Comparison of ENCODE assay signal across 21 mouse cellular contexts in the genomic region with DNA sequence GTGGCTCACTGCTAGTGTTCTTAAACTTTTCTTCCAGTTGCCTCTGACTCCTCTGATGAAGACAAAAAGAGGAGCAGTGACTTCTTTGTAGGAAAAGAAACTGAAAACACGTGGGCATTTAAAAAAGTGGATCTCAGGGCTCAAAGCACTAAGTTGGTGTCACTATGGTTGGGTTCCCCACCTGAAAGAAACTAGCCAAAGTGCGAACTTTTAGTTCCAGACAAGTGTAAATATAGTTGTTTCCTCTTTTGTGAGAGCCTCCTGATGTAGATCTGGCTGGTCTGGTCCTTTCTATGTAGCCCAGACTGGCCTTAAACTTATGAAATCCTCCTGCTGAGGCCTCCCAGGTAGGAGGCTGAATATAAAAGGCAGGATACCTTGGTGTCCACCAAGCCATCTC.
"Had no signal": no experiment of that assay in that cellular context is flagged by ENCODE, and none has a peak within 500 bp of the region (broad histone marks: within the 10 kb centered on the region; RNA-seq: fewer than 3 reads in every experiment).

No protein-coding gene starts in this region.

- H3K27me3 ChIP-seq: midbrain, embryonic 12.5 days; neural tube, embryonic 15.5 days; stomach, embryonic 15.5 days had no signal

- H3K27ac ChIP-seq: midbrain, embryonic 10.5 days; midbrain, embryonic 12.5 days; neural tube, embryonic 13.5 days; neural tube, embryonic 15.5 days; stomach, embryonic 15.5 days; stomach, postnatal 0 days had no signal

- ATAC-seq: midbrain, embryonic 16.5 days had no signal

- H3K9me3 ChIP-seq: midbrain, embryonic 10.5 days; midbrain, embryonic 12.5 days; neural tube, embryonic 13.5 days; neural tube, embryonic 15.5 days; stomach, embryonic 15.5 days had no signal

- H3K4me1 ChIP-seq: stomach, embryonic 15.5 days had no signal

- DNase-seq: lung, adult 18-20 months; lung, embryonic 14.5 days; lung, postnatal 10 days; lung, postnatal 4 days; midbrain, embryonic 14.5 days; retina, postnatal 1 day; right cerebral cortex, adult 18-20 months; right cerebral cortex, postnatal 25 days; right cerebral cortex, postnatal 4 days; spleen, adult 18-20 months; thymus, adult 2 months; thymus, postnatal 25 days; thymus, postnatal 4 days had no signal

- H3K4me3 ChIP-seq: midbrain, embryonic 10.5 days; midbrain, embryonic 12.5 days; myocyte; neural tube, embryonic 13.5 days; neural tube, embryonic 15.5 days; stomach, embryonic 15.5 days had no signal

- H3K36me3 ChIP-seq: midbrain, embryonic 10.5 days; midbrain, embryonic 12.5 days; neural tube, embryonic 13.5 days; neural tube, embryonic 15.5 days; stomach, embryonic 15.5 days had no signal
